Mouse (Mus musculus) heart, embryonic 12.5 days (tissue): ENCODE data around the gene Pum3. TPM values are rescaled to one million over a fixed set of nuclear protein-coding genes. Genes with fewer than 3 reads are reported as not detected.

Experiments
- ATAC-seq: fragments of 200-750 bp; cut with Nextera tagmentation; 2 replicates; pipeline ENCODE4 v1.8.0; 2017; ENCODE audit warnings: moderate TSS enrichment, moderate library complexity; ENCODE audit not compliant: insufficient number of reproducible peaks, low FRiP score
- H3K27ac ChIP-seq: fragments of 300-500 bp; sonication (generic); 2 replicates; pipeline ENCODE4 v1.5.1; 2016; ENCODE audit warnings: mild to moderate bottlenecking, moderate library complexity; ENCODE audit not compliant: poor library complexity, severe bottlenecking
- H3K27me3 ChIP-seq: fragments of 300-500 bp; sonication (generic); replicated peaks from 2 replicates; pipeline ENCODE4 v1.6.1; 2016; ENCODE audit warnings: mild to moderate bottlenecking, moderate library complexity
- H3K36me3 ChIP-seq: fragments of 300-500 bp; sonication (generic); 2 replicates; pipeline ENCODE4 v1.6.1; 2016; ENCODE audit warnings: mild to moderate bottlenecking, moderate library complexity
- H3K4me1 ChIP-seq: fragments of 300-500 bp; sonication (generic); replicated peaks from 2 replicates; pipeline ENCODE4 v1.6.1; 2016; ENCODE audit warnings: mild to moderate bottlenecking
- H3K4me2 ChIP-seq: fragments of 300-500 bp; sonication (generic); 2 replicates; pipeline ENCODE4 v1.6.1; 2016; ENCODE audit warnings: mild to moderate bottlenecking, moderate library complexity
- H3K4me3 ChIP-seq: fragments of 300-500 bp; sonication (generic); 2 replicates; pipeline ENCODE4 v1.5.1; 2016; ENCODE audit warnings: mild to moderate bottlenecking
- H3K9ac ChIP-seq: fragments of 300-500 bp; sonication (generic); 2 replicates; pipeline ENCODE4 v1.6.1; 2016; ENCODE audit warnings: mild to moderate bottlenecking, moderate library complexity
- H3K9me3 ChIP-seq: fragments of 300-500 bp; sonication (generic); replicated peaks from 2 replicates; pipeline ENCODE4 v1.6.1; 2016; ENCODE audit warnings: mild to moderate bottlenecking, moderate library complexity
- WGBS: fragments of 180-500 bp; shearing (Covaris S2); methylation state at CpG from one replicate; pipeline ENCODE4 v1.1.7; 2016; 5-methylcytosine and 5-hydroxymethylcytosine counted together
- polyA plus RNA-seq: library from polyadenylated mRNA; unstranded; fragments of >200 nt; fragmentation: Nextera tagmentation; extraction: Ambion mirVana; gene quantifications from 2 replicates; pipeline ENCODE4 v1.2.1, GENCODE M21; 2016

Pum3 gene
- polyA plus RNA-seq, 1 experiment from 2014 or later: 56.6 TPM

DNA sequence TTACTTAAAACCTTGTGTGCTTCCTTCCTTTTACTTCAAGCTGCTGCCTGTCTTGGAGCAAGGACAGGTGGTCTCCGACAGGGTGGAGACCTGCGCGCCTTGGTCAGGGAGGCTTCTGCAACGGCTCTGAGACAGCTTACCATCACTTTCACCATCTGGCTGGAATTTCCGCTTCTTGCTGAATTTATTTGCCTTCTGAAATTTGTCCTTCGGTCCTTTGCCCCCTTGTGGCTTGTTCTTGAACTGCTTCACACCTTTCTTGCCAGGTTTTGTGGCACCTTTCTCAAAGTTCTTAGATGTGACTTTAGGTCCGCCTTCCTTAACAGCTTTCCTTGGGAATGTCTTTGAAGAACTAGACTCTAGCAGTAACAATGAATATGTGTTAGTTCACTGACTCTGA is 4.0 kb downstream of the Pum3 start:
- ATAC-seq: no peak
- no peak overlapping the region for H3K4me3 ChIP-seq
- peaks cover 9% of the 10 kb centered on the region for H3K4me1 ChIP-seq
- no peak overlapping the region for H3K27ac ChIP-seq
- no peak overlapping the region for H3K4me2 ChIP-seq
- 74% methylated on average over 7 of the region's 7 CpGs for WGBS
- no peaks in the 10 kb centered on the region for H3K9me3 ChIP-seq
- no peak overlapping the region for H3K9ac ChIP-seq
- H3K36me3 ChIP-seq: peaks cover 42% of the 10 kb centered on the region
- H3K27me3 ChIP-seq: no peaks in the 10 kb centered on the region

DNA sequence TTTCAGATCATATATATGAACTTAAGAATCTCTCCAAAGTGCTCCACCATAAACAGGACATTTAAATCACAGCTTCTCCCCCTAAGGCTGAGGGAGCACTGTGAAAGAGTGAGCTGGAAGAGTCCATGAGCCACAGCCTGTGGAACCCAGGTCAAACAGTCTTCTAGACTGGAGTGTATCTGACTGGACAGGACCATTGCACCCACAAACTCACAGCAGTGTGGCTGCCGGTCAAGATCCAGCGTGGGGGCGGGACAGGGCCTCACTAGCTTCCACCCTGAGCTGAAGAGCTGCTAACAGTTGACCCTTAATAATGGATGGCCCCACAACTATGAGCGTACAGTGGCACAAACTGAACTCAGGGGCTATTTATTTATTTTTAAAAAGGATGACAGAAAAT is 12.2 kb downstream of the Pum3 start:
- no peak overlapping the region for H3K4me3 ChIP-seq
- ATAC-seq: no peak
- H3K27me3 ChIP-seq: peaks cover 5% of the 10 kb centered on the region; the same call in 1 of the 2 replicates
- no peaks in the 10 kb centered on the region for H3K9me3 ChIP-seq
- peaks cover 75% of the 10 kb centered on the region for H3K36me3 ChIP-seq
- H3K27ac ChIP-seq: no peak overlapping the region
- H3K4me2 ChIP-seq: no peak overlapping the region
- no peaks in the 10 kb centered on the region for H3K4me1 ChIP-seq
- H3K9ac ChIP-seq: no peak overlapping the region
- 85% methylated on average over 4 of the region's 4 CpGs for WGBS

DNA sequence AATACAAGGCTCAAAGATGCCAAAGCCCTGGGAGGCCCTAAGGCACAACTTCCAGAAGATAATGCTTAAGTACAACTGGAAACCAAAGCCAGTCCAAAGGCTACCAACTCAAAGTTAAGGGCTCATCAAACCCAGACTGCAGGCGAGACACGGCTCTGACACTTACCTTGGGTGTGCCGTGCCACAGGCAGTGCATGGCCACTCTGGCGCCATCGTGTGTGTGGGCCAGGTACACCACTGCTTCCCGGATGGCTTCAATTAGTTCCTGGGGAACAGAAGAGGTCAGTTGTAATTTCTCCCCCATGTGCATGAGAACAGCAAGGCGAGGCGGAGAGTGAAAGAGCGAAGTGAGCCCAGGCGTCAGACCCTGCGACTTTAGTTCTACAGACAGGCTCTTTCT is 13.1 kb downstream of the Pum3 start:
- no peak for ATAC-seq
- WGBS: 63% methylated on average over 11 of the region's 11 CpGs

DNA sequence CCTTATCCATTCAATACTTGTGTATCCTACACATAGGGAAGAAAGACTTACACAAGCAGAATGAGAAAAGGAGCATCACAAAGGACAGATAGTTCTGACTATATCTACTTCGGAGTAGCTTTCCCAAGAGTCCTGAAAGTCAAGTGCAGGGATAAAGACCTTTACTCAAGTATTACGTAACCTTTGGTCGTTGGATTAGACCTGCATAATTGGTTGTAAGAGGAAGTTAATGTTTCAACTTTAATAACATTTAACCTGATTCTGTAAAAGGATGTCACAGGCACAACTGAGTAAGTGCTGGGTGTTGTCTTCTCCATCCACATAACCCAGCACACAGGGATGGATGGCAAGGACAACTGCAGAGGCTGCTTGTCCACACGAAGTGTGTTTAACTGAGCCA is 18.3 kb downstream of the Pum3 start:
- WGBS: 90% methylated on average over 4 of the region's 4 CpGs
- Histone ChIP-seq H3K4me3 (no peak overlapping the region), H3K27ac (no peak overlapping the region), H3K9me3 (no peaks in the 10 kb centered on the region), H3K9ac (no peak overlapping the region), H3K4me2 (no peak overlapping the region), H3K36me3 (peaks cover 35% of the 10 kb centered on the region), H3K27me3 (peaks cover 9% of the 10 kb centered on the region; the same call in 1 of the 2 replicates), H3K4me1 (peaks cover 14% of the 10 kb centered on the region)
- no peak for ATAC-seq

More for the DNA sequence above, 13.1 kb downstream of the Pum3 start:
- Histone ChIP-seq H3K9ac (no peak overlapping the region), H3K4me3 (no peak overlapping the region), H3K9me3 (no peaks in the 10 kb centered on the region), H3K4me1 (no peaks in the 10 kb centered on the region), H3K4me2 (no peak overlapping the region), H3K27me3 (peaks cover 7% of the 10 kb centered on the region; the same call in 1 of the 2 replicates), H3K27ac (no peak overlapping the region), H3K36me3 (peaks cover 69% of the 10 kb centered on the region)

DNA sequence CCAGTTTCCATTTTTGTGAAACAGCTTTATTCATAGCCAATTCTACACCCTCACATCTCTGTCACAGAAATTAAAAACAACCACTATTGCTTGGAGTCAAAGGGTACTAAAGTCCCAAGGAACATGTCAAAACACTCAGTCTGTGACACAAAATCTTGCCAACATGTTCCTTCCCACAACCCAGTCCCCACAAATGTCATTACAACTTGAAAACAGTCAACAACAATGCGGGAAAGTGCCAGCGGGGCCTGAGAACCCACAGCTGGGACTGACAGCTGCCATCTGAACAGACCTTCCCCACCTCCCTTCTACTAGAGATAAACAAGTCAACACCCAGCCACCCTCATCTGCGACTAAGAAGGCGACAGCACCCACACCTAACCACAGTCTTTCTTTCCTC is 18.9 kb downstream of the Pum3 start:
- ATAC-seq: no peak
- Histone ChIP-seq H3K9me3 (no peaks in the 10 kb centered on the region), H3K4me1 (peaks cover 14% of the 10 kb centered on the region), H3K4me2 (no peak overlapping the region), H3K4me3 (no peak overlapping the region), H3K36me3 (peaks cover 30% of the 10 kb centered on the region), H3K27me3 (peaks cover 9% of the 10 kb centered on the region; the same call in 1 of the 2 replicates), H3K27ac (no peak overlapping the region), H3K9ac (no peak overlapping the region)
- WGBS: 45% methylated on average over 4 of the region's 4 CpGs

DNA sequence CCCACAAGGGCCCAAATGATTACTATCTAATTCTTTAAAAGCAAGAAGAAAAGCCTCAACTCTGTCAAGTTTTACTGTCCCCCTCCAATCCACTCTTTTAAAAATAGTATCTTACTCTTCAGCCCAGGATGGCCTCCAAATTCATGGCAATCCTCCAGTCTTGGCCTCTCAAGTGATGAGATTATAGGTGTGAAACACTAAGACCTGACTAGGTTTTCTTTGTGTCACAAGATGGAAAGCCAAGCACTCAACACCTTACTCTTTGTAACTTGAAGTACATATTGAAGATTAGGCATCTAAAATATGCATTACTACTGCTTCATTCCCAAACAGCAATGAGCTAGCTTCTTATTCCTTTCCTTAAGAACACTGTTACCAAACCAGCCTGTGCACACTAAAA is 19.8 kb downstream of the Pum3 start:
- H3K27me3 ChIP-seq: peaks cover 9% of the 10 kb centered on the region; the same call in 1 of the 2 replicates
- no peak for ATAC-seq
- no peak overlapping the region for H3K27ac ChIP-seq
- peaks cover 14% of the 10 kb centered on the region for H3K4me1 ChIP-seq
- peaks cover 22% of the 10 kb centered on the region for H3K36me3 ChIP-seq
- H3K4me2 ChIP-seq: no peak overlapping the region
- no peak overlapping the region for H3K4me3 ChIP-seq
- H3K9me3 ChIP-seq: no peaks in the 10 kb centered on the region
- no peak overlapping the region for H3K9ac ChIP-seq

DNA sequence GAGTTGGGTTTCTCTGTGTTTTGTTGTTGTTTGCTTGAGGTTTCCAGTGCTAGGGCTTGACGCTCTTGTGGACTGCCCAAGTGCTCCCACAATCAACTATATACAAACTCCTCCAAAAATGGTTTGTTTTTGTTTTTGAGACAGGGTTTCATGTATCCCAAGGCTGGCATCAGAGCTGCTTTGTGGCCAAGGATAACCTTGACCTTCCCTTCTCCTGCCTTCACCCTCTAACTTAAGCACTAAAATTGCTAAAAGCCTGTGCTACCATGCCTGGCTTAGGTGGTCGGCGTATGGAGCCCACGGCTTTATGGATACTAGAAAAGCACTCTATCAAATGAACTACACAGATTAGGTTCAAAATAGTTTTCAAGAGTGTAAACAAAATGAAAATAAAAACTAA is 20.4 kb downstream of the Pum3 start:
- Histone ChIP-seq H3K27me3 (peaks cover 9% of the 10 kb centered on the region; the same call in 1 of the 2 replicates), H3K27ac (no peak overlapping the region), H3K9me3 (no peaks in the 10 kb centered on the region), H3K9ac (no peak overlapping the region), H3K36me3 (peaks cover 21% of the 10 kb centered on the region), H3K4me2 (no peak overlapping the region), H3K4me1 (peaks cover 14% of the 10 kb centered on the region), H3K4me3 (no peak overlapping the region)
- WGBS: 91% methylated on average over 4 of the region's 4 CpGs
- ATAC-seq: no peak

DNA sequence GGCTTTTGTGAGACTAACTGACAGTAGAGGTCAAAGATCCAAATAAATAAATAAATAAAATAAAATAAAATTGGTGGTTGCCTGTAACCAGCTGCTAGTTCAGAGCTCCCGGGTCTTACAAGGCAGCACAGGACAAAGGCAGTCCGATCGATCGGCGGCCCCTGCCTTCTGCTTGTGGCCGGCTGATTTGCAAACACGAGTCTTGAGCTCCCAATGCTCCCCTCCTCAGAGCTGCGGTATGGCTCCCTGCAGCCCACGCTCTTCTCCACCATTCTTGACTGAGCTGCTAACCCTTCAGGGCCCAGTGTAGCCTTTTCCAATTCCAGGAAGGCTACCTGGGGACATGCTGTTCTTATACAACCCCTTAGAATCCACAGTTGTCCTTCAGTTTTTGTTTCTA is 31.8 kb downstream of the Pum3 start:
- peaks cover 75% of the 10 kb centered on the region for H3K36me3 ChIP-seq
- 84% methylated on average over 9 of the region's 9 CpGs for WGBS

DNA sequence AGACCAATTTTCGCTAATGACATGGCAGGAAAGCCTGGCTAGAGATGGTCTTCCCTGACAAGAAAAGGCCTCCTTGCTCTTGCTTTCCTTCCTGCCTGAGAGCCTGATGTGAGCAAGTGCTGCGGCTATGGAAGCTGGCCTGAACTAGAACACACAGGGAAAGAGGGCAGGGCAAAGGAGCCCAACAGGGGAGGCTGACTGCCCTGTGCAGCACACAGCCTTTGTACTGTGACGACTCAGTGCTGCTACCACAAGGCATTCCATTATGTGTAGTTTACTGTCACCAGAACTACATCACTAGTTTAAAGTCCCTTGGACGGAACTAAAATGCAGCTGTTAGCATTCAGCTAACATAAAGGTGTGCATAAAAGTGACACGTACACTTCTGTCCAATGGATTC is 32.4 kb downstream of the Pum3 start:
- H3K36me3 ChIP-seq: peaks cover 76% of the 10 kb centered on the region
- no peak overlapping the region for H3K9ac ChIP-seq
- 79% methylated on average over 5 of the region's 5 CpGs for WGBS
- no peaks in the 10 kb centered on the region for H3K9me3 ChIP-seq
- H3K4me2 ChIP-seq: no peak overlapping the region
- H3K4me3 ChIP-seq: no peak overlapping the region
- no peaks in the 10 kb centered on the region for H3K27me3 ChIP-seq
- peak overlapping the region; percentile 56 for H3K27ac ChIP-seq
- ATAC-seq: no peak
- H3K4me1 ChIP-seq: peaks cover 16% of the 10 kb centered on the region; the same call in 1 of the 2 replicates

More for the DNA sequence above, 31.8 kb downstream of the Pum3 start:
- Histone ChIP-seq H3K27me3 (no peaks in the 10 kb centered on the region), H3K9ac (no peak overlapping the region), H3K27ac (no peak overlapping the region), H3K4me1 (peaks cover 16% of the 10 kb centered on the region; the same call in 1 of the 2 replicates), H3K9me3 (no peaks in the 10 kb centered on the region), H3K4me3 (no peak overlapping the region), H3K4me2 (no peak overlapping the region)
- ATAC-seq: no peak

DNA sequence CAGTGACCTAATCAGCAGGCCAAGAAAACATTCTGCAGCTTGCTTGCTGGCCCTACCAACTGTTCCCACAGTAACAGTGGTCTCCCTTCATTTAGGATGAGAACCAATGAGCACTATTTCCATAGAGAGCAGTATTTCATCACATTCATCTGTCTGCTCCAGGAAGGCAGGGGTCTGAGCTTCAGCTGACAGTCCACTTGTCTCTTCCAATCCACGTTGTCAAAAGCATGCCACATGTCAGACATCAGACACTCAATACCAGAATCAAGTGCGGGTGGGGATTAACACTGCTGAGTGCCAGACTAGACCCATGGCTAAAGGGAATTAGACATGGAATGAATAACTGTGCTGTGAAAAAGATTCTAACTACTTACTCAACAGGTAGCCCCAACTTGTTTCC is 32.9 kb downstream of the Pum3 start:
- peak; percentile 64; the same call in 1 of the 2 replicates for ATAC-seq
- Histone ChIP-seq H3K4me1 (peaks cover 16% of the 10 kb centered on the region; the same call in 1 of the 2 replicates), H3K4me2 (no peak overlapping the region)

DNA sequence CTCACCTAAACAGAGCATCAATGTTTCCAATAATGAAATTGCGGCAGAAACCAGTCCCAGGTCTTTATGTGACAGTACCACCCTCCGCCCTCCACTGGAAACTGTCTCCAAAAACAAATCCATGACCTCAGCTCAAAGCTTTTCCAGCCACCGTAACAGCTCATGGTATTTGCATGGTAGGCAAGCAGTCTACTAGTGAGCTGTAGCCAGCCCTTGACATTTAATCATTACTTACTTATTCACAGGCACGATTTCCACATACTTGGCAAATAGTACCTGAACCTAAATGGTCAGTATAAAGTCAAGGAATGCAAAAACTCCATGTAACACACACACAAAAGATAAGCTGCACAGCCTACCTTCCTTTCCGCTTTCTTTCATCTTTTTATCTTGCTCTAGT is 33.7 kb downstream of the Pum3 start:
- ATAC-seq: no peak
- 71% methylated on average over 5 of the region's 5 CpGs for WGBS
- H3K9me3 ChIP-seq: no peaks in the 10 kb centered on the region
- H3K27me3 ChIP-seq: no peaks in the 10 kb centered on the region
- H3K27ac ChIP-seq: no peak overlapping the region
- H3K9ac ChIP-seq: no peak overlapping the region
- peaks cover 73% of the 10 kb centered on the region for H3K36me3 ChIP-seq
- no peak overlapping the region for H3K4me3 ChIP-seq
- no peak overlapping the region for H3K4me2 ChIP-seq
- H3K4me1 ChIP-seq: peaks cover 16% of the 10 kb centered on the region; the same call in 1 of the 2 replicates

More for the DNA sequence above, 32.9 kb downstream of the Pum3 start:
- Histone ChIP-seq H3K27ac (peak overlapping the region; percentile 56; the same call in 1 of the 2 replicates), H3K9ac (no peak overlapping the region), H3K9me3 (no peaks in the 10 kb centered on the region), H3K27me3 (no peaks in the 10 kb centered on the region), H3K36me3 (peaks cover 73% of the 10 kb centered on the region), H3K4me3 (no peak overlapping the region)
- 52% methylated on average over 2 of the region's 2 CpGs for WGBS

DNA sequence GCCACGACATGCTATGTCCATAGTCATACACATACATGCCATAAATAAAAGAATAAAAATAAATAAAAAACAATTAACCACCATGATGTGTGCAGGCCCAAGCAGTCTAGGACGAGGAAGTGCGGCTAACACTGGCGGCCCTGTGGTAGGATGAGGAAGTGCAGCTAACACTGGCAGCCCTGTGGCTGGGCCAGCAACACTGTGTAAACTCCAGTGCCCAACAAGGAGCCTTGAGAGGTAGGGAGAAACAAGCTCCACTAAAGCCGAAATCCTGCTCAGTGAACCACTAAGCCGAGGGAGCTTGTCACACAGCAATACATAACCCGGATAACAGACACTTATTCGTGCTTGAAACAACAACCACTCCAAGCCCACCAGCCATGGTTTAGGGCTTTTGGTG is 34.1 kb downstream of the Pum3 start:
- Histone ChIP-seq H3K9ac (no peak overlapping the region), H3K36me3 (peaks cover 74% of the 10 kb centered on the region), H3K4me1 (peaks cover 16% of the 10 kb centered on the region; the same call in 1 of the 2 replicates), H3K9me3 (no peaks in the 10 kb centered on the region), H3K4me2 (no peak overlapping the region), H3K4me3 (no peak overlapping the region), H3K27ac (no peak overlapping the region), H3K27me3 (no peaks in the 10 kb centered on the region)
- peak; percentile 53; the same call in 1 of the 2 replicates for ATAC-seq
- 85% methylated on average over 8 of the region's 8 CpGs for WGBS
